Mouse (Mus musculus): ENCODE results near the gene Acer2.

GRCm38 (mm10) chr4:86871988-86872387, 2.2 kb upstream of the Acer2 start:
- no peak for TF ChIP-seq CTCF (IDR thresholded peaks at IDR 0.05; ENCODE audit: control insufficient read depth, insufficient read depth, low read length)
- no peak for TF ChIP-seq POLR2A (IDR thresholded peaks at IDR 0.05; ENCODE audit: borderline replicate concordance, control insufficient read depth, low read depth, low read length)

Data from bone marrow, adult 2 months (tissue).